Mouse (Mus musculus): ENCODE measurements around the gene Gnb1. TPM values are rescaled to one million over a fixed set of nuclear protein-coding genes. Genes with fewer than 3 reads are reported as not detected.
"Not testable (repeated sequence)": the region's sequence is repeated elsewhere in the genome, so short reads cannot be mapped to it uniquely, and the experiment has no call there.

Gene Gnb1
- polyA plus RNA-seq, 1 experiment from 2014 or later: 1,263 TPM

GRCm38 (mm10) chr4:155564315-155565069 lies 73.3 kb downstream of the Gnb1 start:
- ATAC-seq (ENCODE audit: low FRiP score, low TSS enrichment): no peak
- no peak for DNase-seq

GRCm38 (mm10) chr4:155566555-155566954 lies 75.4 kb downstream of the Gnb1 start:
- no peak for ATAC-seq (ENCODE audit: low FRiP score, low TSS enrichment)
- H3K9me3 ChIP-seq (ENCODE audit: control insufficient read depth, low read length): no peaks in the 10 kb centered on the region
- WGBS: 86% methylated on average over 8 of the region's 8 CpGs
- H3K27me3 ChIP-seq (ENCODE audit: control insufficient read depth, insufficient read depth, low read length): no peaks in the 10 kb centered on the region
- H3K9ac ChIP-seq (replicated peaks; ENCODE audit: low read length): no peak overlapping the region
- H3K36me3 ChIP-seq (ENCODE audit: control insufficient read depth, insufficient read depth, low read length): no peaks in the 10 kb centered on the region
- no peak overlapping the region for H3K4me3 ChIP-seq (replicated peaks; ENCODE audit: low read depth, low read length)
- H3K27ac ChIP-seq (replicated peaks; ENCODE audit: low read depth, low read length): no peak overlapping the region
- H3K4me2 ChIP-seq (ENCODE audit: low read length): no peak overlapping the region
- no peak for DNase-seq
- H3K4me1 ChIP-seq (ENCODE audit: control insufficient read depth, insufficient read depth, low read length): peaks cover 11% of the 10 kb centered on the region

More at GRCm38 (mm10) chr4:155564315-155565069, 73.3 kb downstream of the Gnb1 start:
- no peaks in the 10 kb centered on the region for H3K9me3 ChIP-seq (ENCODE audit: control insufficient read depth, low read length)
- peak overlapping the region; percentile 90 for H3K27ac ChIP-seq (replicated peaks; ENCODE audit: low read depth, low read length)
- H3K27me3 ChIP-seq (ENCODE audit: control insufficient read depth, insufficient read depth, low read length): no peaks in the 10 kb centered on the region
- H3K9ac ChIP-seq (replicated peaks; ENCODE audit: low read length): peak overlapping the region; percentile 81
- peaks cover 18% of the 10 kb centered on the region for H3K36me3 ChIP-seq (ENCODE audit: control insufficient read depth, insufficient read depth, low read length)
- H3K4me2 ChIP-seq (ENCODE audit: low read length): peak overlapping the region; percentile 92
- WGBS: 20% methylated on average over 20 of the region's 20 CpGs
- H3K4me3 ChIP-seq (replicated peaks; ENCODE audit: low read depth, low read length): peak overlapping the region; percentile 84
- H3K4me1 ChIP-seq (ENCODE audit: control insufficient read depth, insufficient read depth, low read length): peaks cover 11% of the 10 kb centered on the region

- Histone ChIP-seq H3K4me3 (replicated peaks; ENCODE audit: low read depth, low read length) (no peak overlapping the region), H3K36me3 (ENCODE audit: control insufficient read depth, insufficient read depth, low read length) (no peaks in the 10 kb centered on the region), H3K4me1 (ENCODE audit: control insufficient read depth, insufficient read depth, low read length) (peaks cover 11% of the 10 kb centered on the region), H3K9me3 (ENCODE audit: control insufficient read depth, low read length) (no peaks in the 10 kb centered on the region), H3K27me3 (ENCODE audit: control insufficient read depth, insufficient read depth, low read length) (no peaks in the 10 kb centered on the region), H3K9ac (replicated peaks; ENCODE audit: low read length) (no peak overlapping the region), H3K4me2 (ENCODE audit: low read length) (no peak overlapping the region), H3K27ac (replicated peaks; ENCODE audit: low read depth, low read length) (no peak overlapping the region)
- WGBS: 42% methylated on average over 2 of the region's 2 CpGs
- peak; percentile 67 for DNase-seq
- ATAC-seq (ENCODE audit: low FRiP score, low TSS enrichment): no peak
Observed at GRCm38 (mm10) chr4:155568170-155568569, 77.0 kb downstream of the Gnb1 start.

GRCm38 (mm10) chr4:155568632-155569370 lies 77.6 kb downstream of the Gnb1 start:
- Histone ChIP-seq H3K9ac (replicated peaks; ENCODE audit: low read length) (no peak overlapping the region), H3K4me1 (ENCODE audit: control insufficient read depth, insufficient read depth, low read length) (peaks cover 11% of the 10 kb centered on the region), H3K36me3 (ENCODE audit: control insufficient read depth, insufficient read depth, low read length) (no peaks in the 10 kb centered on the region), H3K27me3 (ENCODE audit: control insufficient read depth, insufficient read depth, low read length) (no peaks in the 10 kb centered on the region), H3K4me2 (ENCODE audit: low read length) (no peak overlapping the region), H3K4me3 (replicated peaks; ENCODE audit: low read depth, low read length) (no peak overlapping the region), H3K27ac (replicated peaks; ENCODE audit: low read depth, low read length) (no peak overlapping the region), H3K9me3 (ENCODE audit: control insufficient read depth, low read length) (no peaks in the 10 kb centered on the region)
- no peak for DNase-seq
- no peak for ATAC-seq (ENCODE audit: low FRiP score, low TSS enrichment)
- WGBS: 92% methylated on average over 7 of the region's 7 CpGs

- Histone ChIP-seq H3K9me3 (ENCODE audit: control insufficient read depth, low read length) (no peaks in the 10 kb centered on the region), H3K9ac (replicated peaks; ENCODE audit: low read length) (no peak overlapping the region), H3K27ac (replicated peaks; ENCODE audit: low read depth, low read length) (no peak overlapping the region), H3K4me3 (replicated peaks; ENCODE audit: low read depth, low read length) (no peak overlapping the region), H3K36me3 (ENCODE audit: control insufficient read depth, insufficient read depth, low read length) (no peaks in the 10 kb centered on the region), H3K4me1 (ENCODE audit: control insufficient read depth, insufficient read depth, low read length) (peaks cover 5% of the 10 kb centered on the region), H3K27me3 (ENCODE audit: control insufficient read depth, insufficient read depth, low read length) (no peaks in the 10 kb centered on the region), H3K4me2 (ENCODE audit: low read length) (no peak overlapping the region)
- WGBS: 94% methylated on average over 6 of the region's 6 CpGs
- ATAC-seq (ENCODE audit: low FRiP score, low TSS enrichment): no peak
- no peak for DNase-seq
Observed at GRCm38 (mm10) chr4:155569818-155570217, 78.7 kb downstream of the Gnb1 start.

- not testable (repeated sequence) for H3K27ac ChIP-seq (replicated peaks; ENCODE audit: low read depth, low read length); H3K9me3 ChIP-seq (ENCODE audit: control insufficient read depth, low read length); H3K9ac ChIP-seq (replicated peaks; ENCODE audit: low read length); ATAC-seq (ENCODE audit: low FRiP score, low TSS enrichment); H3K4me2 ChIP-seq (ENCODE audit: low read length); H3K27me3 ChIP-seq (ENCODE audit: control insufficient read depth, insufficient read depth, low read length); H3K36me3 ChIP-seq (ENCODE audit: control insufficient read depth, insufficient read depth, low read length); H3K4me3 ChIP-seq (replicated peaks; ENCODE audit: low read depth, low read length); DNase-seq; H3K4me1 ChIP-seq (ENCODE audit: control insufficient read depth, insufficient read depth, low read length)
- WGBS: 96% methylated on average over 11 of the region's 11 CpGs
Observed at GRCm38 (mm10) chr4:155570315-155570714, 79.2 kb downstream of the Gnb1 start.

GRCm38 (mm10) chr4:155571442-155571841 lies 80.3 kb downstream of the Gnb1 start:
- Histone ChIP-seq H3K27me3 (ENCODE audit: control insufficient read depth, insufficient read depth, low read length) (no peaks in the 10 kb centered on the region), H3K9ac (replicated peaks; ENCODE audit: low read length) (no peak overlapping the region), H3K36me3 (ENCODE audit: control insufficient read depth, insufficient read depth, low read length) (no peaks in the 10 kb centered on the region), H3K4me2 (ENCODE audit: low read length) (no peak overlapping the region), H3K4me3 (replicated peaks; ENCODE audit: low read depth, low read length) (no peak overlapping the region), H3K4me1 (ENCODE audit: control insufficient read depth, insufficient read depth, low read length) (no peaks in the 10 kb centered on the region), H3K9me3 (ENCODE audit: control insufficient read depth, low read length) (no peaks in the 10 kb centered on the region), H3K27ac (replicated peaks; ENCODE audit: low read depth, low read length) (no peak overlapping the region)
- DNase-seq: no peak
- ATAC-seq (ENCODE audit: low FRiP score, low TSS enrichment): no peak
- WGBS: 82% methylated on average over 2 of the region's 2 CpGs

- WGBS: 96% methylated on average over 2 of the region's 2 CpGs
- DNase-seq: no peak
- H3K9ac ChIP-seq (replicated peaks; ENCODE audit: low read length): no peak overlapping the region
Observed at GRCm38 (mm10) chr4:155573155-155573554, 82.0 kb downstream of the Gnb1 start.

GRCm38 (mm10) chr4:155573876-155574275 lies 82.7 kb downstream of the Gnb1 start:
- peaks cover 20% of the 10 kb centered on the region for H3K36me3 ChIP-seq (ENCODE audit: control insufficient read depth, insufficient read depth, low read length)
- H3K9me3 ChIP-seq (ENCODE audit: control insufficient read depth, low read length): no peaks in the 10 kb centered on the region
- ATAC-seq (ENCODE audit: low FRiP score, low TSS enrichment) (no peak), DNase-seq (no peak)
- H3K4me1 ChIP-seq (ENCODE audit: control insufficient read depth, insufficient read depth, low read length): no peaks in the 10 kb centered on the region
- H3K9ac ChIP-seq (replicated peaks; ENCODE audit: low read length): no peak overlapping the region
- 98% methylated on average over 9 of the region's 9 CpGs for WGBS
- no peaks in the 10 kb centered on the region for H3K27me3 ChIP-seq (ENCODE audit: control insufficient read depth, insufficient read depth, low read length)
- H3K27ac ChIP-seq (replicated peaks; ENCODE audit: low read depth, low read length): no peak overlapping the region
- no peak overlapping the region for H3K4me2 ChIP-seq (ENCODE audit: low read length)
- no peak overlapping the region for H3K4me3 ChIP-seq (replicated peaks; ENCODE audit: low read depth, low read length)

More at GRCm38 (mm10) chr4:155573155-155573554, 82.0 kb downstream of the Gnb1 start:
- Histone ChIP-seq H3K4me2 (ENCODE audit: low read length) (no peak overlapping the region), H3K4me1 (ENCODE audit: control insufficient read depth, insufficient read depth, low read length) (no peaks in the 10 kb centered on the region), H3K27ac (replicated peaks; ENCODE audit: low read depth, low read length) (no peak overlapping the region), H3K36me3 (ENCODE audit: control insufficient read depth, insufficient read depth, low read length) (peaks cover 13% of the 10 kb centered on the region), H3K4me3 (replicated peaks; ENCODE audit: low read depth, low read length) (no peak overlapping the region), H3K9me3 (ENCODE audit: control insufficient read depth, low read length) (no peaks in the 10 kb centered on the region), H3K27me3 (ENCODE audit: control insufficient read depth, insufficient read depth, low read length) (no peaks in the 10 kb centered on the region)
- no peak for ATAC-seq (ENCODE audit: low FRiP score, low TSS enrichment)

All from midbrain, embryonic 14.5 days (tissue).